Mouse (Mus musculus) C2C12 (cell line): ENCODE measurements around the gene Gm37240. TPM values are rescaled to one million over a fixed set of nuclear protein-coding genes. Genes with fewer than 3 reads are reported as not detected.

Experiments
- H3K27me3 ChIP-seq: one replicate; pipeline ENCODE4 v1.6.1; 2011; ENCODE audit not compliant: control insufficient read depth, insufficient read depth, insufficient read length
- H3K36me3 ChIP-seq: one replicate; pipeline ENCODE4 v1.6.1; 2011; ENCODE audit not compliant: control insufficient read depth, insufficient read depth
- H3K4me3 ChIP-seq: one replicate; pipeline ENCODE4 v1.5.1; 2011; ENCODE audit warnings: mild to moderate bottlenecking, control low read depth; ENCODE audit not compliant: poor library complexity, insufficient read depth, severe bottlenecking
- H3K79me2 ChIP-seq: one replicate; pipeline ENCODE4 v1.6.1; 2011; ENCODE audit not compliant: control insufficient read depth, insufficient read depth
- H3K79me3 ChIP-seq: one replicate; pipeline ENCODE4 v1.6.1; 2011; ENCODE audit warnings: low read depth, control low read depth
- H3ac ChIP-seq: one replicate; pipeline ENCODE3; 2011; ENCODE audit warnings: low read depth; ENCODE audit not compliant: control insufficient read depth, insufficient read length
- CEBPB ChIP-seq: IDR thresholded peaks from one replicate; pipeline ENCODE4 v1.6.1; 2011; ENCODE audit warnings: low read depth, mild to moderate bottlenecking, control low read depth, moderate library complexity
- CTCF ChIP-seq: IDR thresholded peaks from one replicate; pipeline ENCODE4 v1.5.1; 2011; ENCODE audit not compliant: control insufficient read depth, insufficient read depth, insufficient read length
- FOSL1 ChIP-seq: IDR thresholded peaks from one replicate; pipeline ENCODE4 v1.8.0; 2011; ENCODE audit warnings: mild to moderate bottlenecking, low read length; ENCODE audit not compliant: poor library complexity, insufficient read depth, severe bottlenecking
- MAX ChIP-seq: IDR thresholded peaks from one replicate; pipeline ENCODE4 v1.6.1; 2011; ENCODE audit warnings: mild to moderate bottlenecking, control low read depth
- MYOD1 ChIP-seq: IDR thresholded peaks from one replicate; pipeline ENCODE4 v1.6.1; 2011; ENCODE audit warnings: low read depth; ENCODE audit not compliant: control insufficient read depth, insufficient read length
- MYOG ChIP-seq: IDR thresholded peaks from one replicate; pipeline ENCODE4 v1.6.1; 2011; ENCODE audit not compliant: control insufficient read depth, insufficient read length; ENCODE audit errors: extremely low read depth
- USF1 ChIP-seq: IDR thresholded peaks from one replicate; pipeline ENCODE4 v1.6.1; 2011; ENCODE audit warnings: low read depth, mild to moderate bottlenecking, control low read depth, moderate library complexity
- polyA plus RNA-seq: library from polyadenylated mRNA; unstranded; fragments of >200 nt; fragmentation: generic; extraction: Trizol; gene quantifications from one replicate; pipeline ENCODE4 v1.2.1, GENCODE M21; 2012; ENCODE audit warnings: missing spikeins

The Gm37240 gene
- polyA plus RNA-seq, 1 experiment, result 7.3 TPM

- H3ac ChIP-seq, result no peak overlapping the region
- TF ChIP-seq USF1, result no peak
- H3K79me2 ChIP-seq, result no peaks in the 10 kb centered on the region
These were observed 242.5 kb downstream of the Gm37240 start for GRCm38 (mm10) chr3:85644814-85645213.

GRCm38 (mm10) chr3:85641751-85642150, 245.6 kb downstream of the Gm37240 start:
- TF ChIP-seq CTCF (no peak), MYOG (no peak), CEBPB (no peak), MYOD1 (no peak), FOSL1 (no peak), USF1 (no peak), MAX (no peak)
- no peaks in the 10 kb centered on the region for H3K79me3 ChIP-seq
- no peaks in the 10 kb centered on the region for H3K36me3 ChIP-seq
- H3K27me3 ChIP-seq, result no peaks in the 10 kb centered on the region
- H3K79me2 ChIP-seq, result no peaks in the 10 kb centered on the region
- no peak overlapping the region for H3ac ChIP-seq
- H3K4me3 ChIP-seq, result no peak overlapping the region

More at GRCm38 (mm10) chr3:85644814-85645213, 242.5 kb downstream of the Gm37240 start:
- Histone ChIP-seq H3K79me3 (no peaks in the 10 kb centered on the region), H3K27me3 (no peaks in the 10 kb centered on the region), H3K4me3 (no peak overlapping the region), H3K36me3 (no peaks in the 10 kb centered on the region)

- Histone ChIP-seq H3ac (no peak overlapping the region), H3K27me3 (no peaks in the 10 kb centered on the region)
- TF ChIP-seq MYOG (no peak), USF1 (no peak), MYOD1 (no peak), CTCF (no peak), CEBPB (no peak), MAX (no peak), FOSL1 (no peak)
These were observed 250.4 kb downstream of the Gm37240 start for GRCm38 (mm10) chr3:85636716-85637447.

GRCm38 (mm10) chr3:85635591-85635990, 251.7 kb downstream of the Gm37240 start:
- Histone ChIP-seq H3K36me3 (no peaks in the 10 kb centered on the region), H3K79me3 (no peaks in the 10 kb centered on the region), H3K27me3 (no peaks in the 10 kb centered on the region), H3ac (no peak overlapping the region), H3K4me3 (no peak overlapping the region), H3K79me2 (no peaks in the 10 kb centered on the region)
- TF ChIP-seq CTCF (no peak), CEBPB (no peak), FOSL1 (no peak), MYOD1 (no peak), MAX (no peak), USF1 (no peak), MYOG (no peak)

More at GRCm38 (mm10) chr3:85636716-85637447, 250.4 kb downstream of the Gm37240 start:
- Histone ChIP-seq H3K79me2 (no peaks in the 10 kb centered on the region), H3K36me3 (no peaks in the 10 kb centered on the region), H3K79me3 (no peaks in the 10 kb centered on the region), H3K4me3 (no peak overlapping the region)

GRCm38 (mm10) chr3:85635126-85635419, 252.2 kb downstream of the Gm37240 start:
- H3K36me3 ChIP-seq, result no peaks in the 10 kb centered on the region
- no peak for TF ChIP-seq MYOD1
- no peak for TF ChIP-seq USF1
- no peak for TF ChIP-seq FOSL1
- no peak for TF ChIP-seq CEBPB
- no peak for TF ChIP-seq MYOG
- TF ChIP-seq CTCF, result no peak
- TF ChIP-seq MAX, result no peak
- H3K79me2 ChIP-seq, result no peaks in the 10 kb centered on the region
- no peak overlapping the region for H3ac ChIP-seq
- H3K79me3 ChIP-seq, result no peaks in the 10 kb centered on the region
- no peak overlapping the region for H3K4me3 ChIP-seq
- no peaks in the 10 kb centered on the region for H3K27me3 ChIP-seq
